Mouse (Mus musculus): Measurements from ENCODE around the gene Chd6.

DNA sequence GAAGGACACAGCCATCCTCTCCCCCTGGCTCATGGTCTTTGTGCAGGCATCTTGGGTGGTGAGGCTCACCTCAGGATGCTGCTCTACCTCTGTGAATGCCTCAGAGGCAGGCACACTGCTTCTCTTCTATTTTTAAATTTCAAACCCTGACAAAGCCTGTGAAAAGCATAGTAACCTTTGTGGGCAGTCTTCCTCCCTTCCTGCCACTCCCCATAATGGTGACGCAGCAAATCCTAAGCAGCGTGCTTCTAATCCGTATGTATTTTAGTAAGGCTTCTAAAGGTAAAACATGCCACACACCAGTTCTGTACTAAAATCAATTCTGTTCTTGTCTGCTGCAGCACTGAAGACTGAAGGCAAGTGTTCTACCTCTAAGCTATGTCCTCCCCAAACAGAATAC, 116.4 kb downstream of the Chd6 start:
- TF ChIP-seq GATA1 (IDR thresholded peaks at IDR 0.05; ENCODE audit: borderline replicate concordance, low read length), result no peak
- TF ChIP-seq FLI1 (IDR thresholded peaks at IDR 0.05; ENCODE audit: low read length), result no peak
